Mouse (Mus musculus): ENCODE data around the gene Syndig1l.

Gene Syndig1l

DNA sequence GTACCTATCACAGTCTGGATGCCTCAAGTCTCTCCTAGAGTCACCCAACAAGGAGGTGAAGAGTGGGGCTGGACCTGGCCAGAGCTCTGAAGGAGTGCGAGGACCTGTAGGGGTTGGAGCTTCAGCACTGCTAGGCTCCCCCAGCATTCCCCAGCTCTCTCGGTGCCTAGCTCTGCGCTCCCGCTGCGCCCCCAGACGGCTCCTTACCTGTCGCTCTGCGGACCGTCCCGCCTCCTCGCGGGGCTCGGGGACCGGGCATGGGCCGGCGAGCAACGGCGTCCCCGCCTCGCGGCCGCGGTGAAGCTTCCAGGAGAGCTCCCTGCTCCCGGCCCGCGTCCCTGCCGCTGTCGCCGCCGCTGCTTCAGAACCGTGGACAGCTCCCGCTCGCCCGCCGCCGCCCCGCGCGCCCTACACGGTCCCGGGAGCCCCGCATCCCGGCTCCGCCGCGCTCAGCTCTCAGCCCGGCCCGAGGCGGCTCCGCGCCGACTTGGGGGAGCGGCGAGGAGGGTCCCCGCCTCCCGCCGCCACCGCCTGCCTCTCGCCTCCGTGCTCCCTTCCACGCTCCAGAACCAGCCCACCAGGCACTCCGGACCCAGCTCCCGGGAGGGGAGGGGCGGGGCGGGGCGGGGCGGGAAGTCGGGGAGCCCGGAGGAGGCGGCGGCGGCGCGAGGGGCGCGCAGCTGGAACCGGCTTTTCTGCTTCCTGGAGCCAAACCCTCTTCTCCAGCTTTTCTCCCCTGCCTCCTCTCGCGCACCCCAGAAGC, at the start of gene Syndig1l:
Syndig1l (minus strand) TSS at position 513 of the 763 bp plus-strand sequence.
- DNase-seq (ENCODE audit: low read depth, low spot score): peak; percentile 73

DNA sequence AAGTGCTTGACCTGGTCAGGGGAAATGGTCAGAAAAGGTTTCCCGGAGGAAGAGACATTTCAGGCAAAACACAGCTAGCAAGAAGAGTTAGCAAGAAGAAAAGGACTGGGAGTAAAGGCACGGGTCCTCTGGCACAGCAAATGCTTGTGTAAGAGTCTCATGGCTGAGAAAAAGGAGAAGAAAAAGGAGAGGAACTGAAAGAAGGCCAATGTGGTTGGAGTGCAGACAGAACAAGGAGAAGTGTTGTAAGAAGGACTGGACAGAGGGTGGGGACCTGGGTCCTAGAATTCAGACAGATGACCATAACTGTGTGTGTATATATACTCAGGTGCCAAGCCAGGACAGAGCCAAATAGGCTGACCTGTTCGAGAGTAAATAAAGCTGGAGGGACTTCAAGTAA, 49.5 kb upstream of the Syndig1l start:
- DNase-seq (ENCODE audit: low read depth, low spot score): no peak

- no peak for DNase-seq (ENCODE audit: low read depth, low spot score)
Observed at GRCm38 (mm10) chr12:84745700-84746099, 47.1 kb upstream of the Syndig1l start.

- DNase-seq (ENCODE audit: low read depth, low spot score): no peak
Observed at GRCm38 (mm10) chr12:84743496-84743895, 44.9 kb upstream of the Syndig1l start.

- no peak for DNase-seq (ENCODE audit: low read depth, low spot score)
Observed at GRCm38 (mm10) chr12:84733366-84733765, 34.7 kb upstream of the Syndig1l start.

DNA sequence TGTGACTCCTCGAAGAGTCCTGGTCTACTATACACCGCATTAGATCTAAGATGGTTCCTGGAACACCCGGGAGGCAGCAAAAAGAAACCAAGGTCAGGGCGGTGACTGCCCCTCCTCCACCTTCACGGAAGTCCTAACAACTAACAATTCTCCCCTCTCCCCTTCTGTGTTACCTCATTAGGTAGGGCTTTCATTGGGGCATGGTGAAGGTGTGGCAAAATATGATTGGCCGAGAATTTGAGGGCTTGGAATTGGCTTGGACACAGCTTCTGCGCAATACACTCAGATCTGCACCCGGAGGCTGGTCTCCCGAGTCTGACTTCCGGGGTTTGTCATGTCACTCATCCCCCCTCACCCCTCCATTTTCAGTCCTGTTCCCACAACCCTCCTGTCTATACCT, 29.8 kb upstream of the Syndig1l start:
- DNase-seq (ENCODE audit: low read depth, low spot score): no peak

- DNase-seq (ENCODE audit: low read depth, low spot score): no peak
Observed at GRCm38 (mm10) chr12:84727434-84727833, 28.8 kb upstream of the Syndig1l start.

- DNase-seq (ENCODE audit: low read depth, low spot score): no peak
Observed at GRCm38 (mm10) chr12:84726986-84727385, 28.4 kb upstream of the Syndig1l start.

GRCm38 (mm10) chr12:84726391-84726790, 27.8 kb upstream of the Syndig1l start:
- DNase-seq (ENCODE audit: low read depth, low spot score): no peak

DNA sequence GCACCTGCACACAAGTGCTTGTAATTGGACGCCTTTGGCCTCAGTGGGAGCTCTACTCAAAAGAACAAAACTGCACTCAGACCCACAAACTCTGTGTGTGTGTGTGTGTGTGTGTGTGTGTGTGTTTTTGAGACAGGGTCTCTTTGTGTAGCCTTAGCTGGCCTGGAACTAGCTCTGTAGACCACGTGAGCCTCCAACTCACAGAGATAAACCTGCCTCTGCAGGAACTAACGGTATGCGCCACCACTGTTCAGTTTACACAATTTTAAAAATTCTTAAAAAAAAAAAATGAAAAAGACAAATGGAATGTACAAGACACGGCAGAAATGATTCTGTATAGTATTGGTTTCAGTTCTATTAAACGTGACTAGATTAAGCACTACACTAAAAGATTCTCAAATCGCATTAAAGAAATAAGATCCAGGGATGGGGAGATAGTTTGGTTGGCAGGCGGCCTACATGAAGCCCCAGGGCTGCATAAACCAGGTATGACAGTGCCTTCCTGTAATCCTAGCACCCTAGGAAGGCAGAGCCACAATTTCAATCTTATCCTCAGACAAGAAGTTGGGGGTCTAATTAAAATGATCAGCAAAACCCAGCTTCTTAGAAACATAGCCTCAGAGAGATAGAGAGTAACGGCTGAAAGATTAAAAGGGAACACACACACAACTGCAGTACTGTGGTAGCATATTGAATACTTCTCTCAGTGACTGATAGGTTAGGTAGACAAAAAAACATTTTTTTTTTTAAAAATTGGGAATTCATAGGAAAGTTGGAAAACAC, 20.0 kb upstream of the Syndig1l start:
- no peak for DNase-seq (ENCODE audit: low read depth, low spot score)

- DNase-seq (ENCODE audit: low read depth, low spot score): no peak
Observed at GRCm38 (mm10) chr12:84714578-84714977, 15.9 kb upstream of the Syndig1l start.

DNA sequence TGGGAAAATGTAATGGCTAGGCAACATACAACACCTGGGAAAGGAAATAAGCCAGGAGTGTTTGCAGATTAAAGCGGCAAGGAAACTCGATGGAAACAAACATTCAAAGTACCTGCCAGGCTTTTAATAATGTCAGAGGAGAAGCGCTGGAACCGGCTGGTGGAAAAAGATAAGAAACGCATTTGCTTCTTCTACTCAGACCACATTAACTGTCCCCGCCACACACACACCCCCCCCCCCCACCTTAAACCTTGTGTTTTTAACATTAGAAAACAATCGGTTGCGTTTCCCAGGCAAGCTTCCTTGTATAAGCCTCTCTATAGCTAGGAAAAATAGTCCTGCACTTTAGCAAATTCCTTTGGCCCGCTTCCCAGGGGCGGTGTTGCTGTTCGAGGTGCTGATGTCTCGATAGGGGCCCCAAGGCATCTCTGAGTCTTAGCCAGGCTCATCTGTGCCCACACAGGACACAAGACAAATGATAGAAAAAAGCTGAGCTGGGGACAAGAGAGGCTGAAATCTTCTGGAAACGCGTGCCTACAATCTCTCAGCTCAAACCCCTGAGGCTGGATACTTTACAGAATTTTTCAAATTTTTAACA, 11.3 kb upstream of the Syndig1l start:
- DNase-seq (ENCODE audit: low read depth, low spot score): no peak

GRCm38 (mm10) chr12:84707804-84708203, 9.2 kb upstream of the Syndig1l start:
- no peak for DNase-seq (ENCODE audit: low read depth, low spot score)

GRCm38 (mm10) chr12:84706886-84707285, 8.3 kb upstream of the Syndig1l start:
- no peak for DNase-seq (ENCODE audit: low read depth, low spot score)

GRCm38 (mm10) chr12:84702586-84702985, 4.0 kb upstream of the Syndig1l start:
- DNase-seq (ENCODE audit: low read depth, low spot score): no peak

DNA sequence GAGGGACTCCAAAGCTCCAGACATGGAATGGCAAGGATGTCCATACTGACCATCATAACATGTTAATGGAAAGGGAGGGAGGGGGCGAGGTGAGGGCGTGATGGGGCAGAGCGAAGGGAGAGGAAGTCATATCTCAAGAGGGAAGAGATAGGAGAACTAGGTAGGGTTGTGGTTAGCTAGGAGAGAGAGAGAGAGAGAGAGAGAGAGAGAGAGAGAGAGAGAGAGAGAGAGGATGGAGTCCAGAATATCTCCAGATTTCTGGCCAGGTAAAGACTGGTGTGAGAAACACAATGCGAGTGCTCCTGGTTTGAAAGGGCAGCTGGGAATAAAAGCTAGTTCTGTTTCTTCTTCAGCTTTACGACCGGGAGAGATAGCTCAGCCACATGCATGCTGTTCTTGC, 6.5 kb downstream of the Syndig1l start:
- DNase-seq (ENCODE audit: low read depth, low spot score): no peak

DNA sequence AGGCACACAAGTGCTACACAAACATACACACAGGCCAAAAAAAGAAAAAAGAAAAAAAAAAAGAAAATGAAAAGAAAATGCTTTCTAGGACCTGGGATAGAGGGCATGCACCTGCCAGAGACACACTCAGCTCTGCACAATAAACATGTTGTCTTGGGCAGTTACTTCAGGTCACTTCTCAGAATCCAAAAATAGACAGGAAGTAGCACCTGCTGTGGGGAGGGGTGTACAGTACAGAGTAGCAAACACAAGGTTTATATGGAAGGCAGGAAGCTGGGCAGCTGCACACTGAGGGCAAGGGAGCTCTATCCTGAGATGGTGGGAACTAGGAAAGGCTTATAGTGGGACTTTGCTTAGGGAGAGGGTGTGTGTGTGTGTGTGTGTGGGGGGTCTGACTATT, 7.3 kb downstream of the Syndig1l start:
- no peak for DNase-seq (ENCODE audit: low read depth, low spot score)

- DNase-seq (ENCODE audit: low read depth, low spot score): no peak
Observed at GRCm38 (mm10) chr12:84689051-84689450, 9.6 kb downstream of the Syndig1l start.

GRCm38 (mm10) chr12:84687531-84687930, 11.1 kb downstream of the Syndig1l start:
- DNase-seq (ENCODE audit: low read depth, low spot score): no peak

DNA sequence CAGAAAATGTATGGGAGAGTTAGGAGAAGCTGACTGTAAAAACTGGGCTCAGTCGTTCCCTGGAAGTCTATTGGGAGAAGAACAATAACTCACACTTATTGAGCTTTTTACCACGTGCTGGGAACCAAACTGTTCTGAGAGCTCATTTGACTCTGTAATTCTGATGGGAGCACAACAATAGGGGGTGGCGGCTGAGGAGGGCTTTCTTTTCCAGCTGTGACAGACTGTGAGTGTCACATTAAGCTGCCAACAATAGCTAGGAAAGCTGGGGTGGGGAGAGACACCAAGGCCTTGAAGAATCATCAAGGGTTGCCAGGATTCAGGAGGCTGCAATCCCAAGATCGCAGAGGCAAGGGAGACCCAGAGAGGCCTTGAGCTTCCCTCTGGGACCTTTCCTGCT, 12.5 kb downstream of the Syndig1l start:
- DNase-seq (ENCODE audit: low read depth, low spot score): no peak

GRCm38 (mm10) chr12:84684569-84684968, 14.1 kb downstream of the Syndig1l start:
- no peak for DNase-seq (ENCODE audit: low read depth, low spot score)

DNA sequence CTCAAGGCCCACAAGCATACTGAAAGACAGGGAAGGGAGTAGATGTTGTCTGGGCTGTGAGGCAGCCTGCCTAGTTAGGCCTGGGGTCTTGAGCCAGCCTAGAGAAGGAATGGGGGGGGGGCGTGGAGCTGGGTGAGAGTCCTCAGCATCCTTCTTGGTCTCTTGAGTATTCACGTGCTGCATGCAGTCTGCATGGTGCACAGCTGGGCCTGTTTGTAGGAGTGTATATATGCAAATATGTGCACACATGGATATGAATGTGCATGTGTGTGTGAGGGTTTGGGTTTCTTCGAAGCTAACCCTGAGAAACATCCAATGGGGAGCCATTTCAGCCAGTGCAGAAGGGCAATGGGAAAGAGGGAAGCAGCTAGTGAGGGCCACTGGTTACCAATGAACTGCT, 22.6 kb downstream of the Syndig1l start:
- no peak for DNase-seq (ENCODE audit: low read depth, low spot score)
